Mouse (Mus musculus): ENCODE measurements around the gene 1700013F07Rik. TPM values are rescaled to one million over a fixed set of nuclear protein-coding genes. Genes with fewer than 3 reads are reported as not detected.
A peak's percentile ranks its signal among the peaks of the same experiment; 100 is the strongest.
"Not testable (repeated sequence)": the region's sequence is repeated elsewhere in the genome, so short reads cannot be mapped to it uniquely, and the experiment has no call there.

Gene 1700013F07Rik
- polyA plus RNA-seq, 1 experiment = not detected

DNA sequence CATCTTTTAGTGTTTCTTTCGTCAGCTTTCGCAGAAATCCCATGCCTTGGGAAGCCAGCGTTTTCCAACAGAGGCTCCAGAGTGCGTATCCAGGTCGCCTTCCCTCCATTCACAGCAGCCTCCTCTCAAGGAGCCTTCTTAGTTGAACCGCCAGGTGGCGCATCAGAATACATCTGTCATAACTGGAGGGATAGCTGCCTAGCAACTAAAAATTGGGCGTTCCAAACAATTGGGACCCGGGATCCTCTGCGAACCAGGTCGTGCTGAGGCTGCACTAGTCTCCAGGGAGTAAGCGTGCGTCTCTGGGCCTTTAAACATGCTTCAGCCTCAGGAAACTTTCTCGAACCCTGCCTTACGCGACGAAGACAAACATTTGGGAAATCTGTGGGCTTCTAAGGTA is 3.4 kb downstream of the 1700013F07Rik start:
- no peak overlapping the region for H3K27ac ChIP-seq (ENCODE audit: insufficient read depth, low read depth, low read length)
- H3K4me1 ChIP-seq (ENCODE audit: control insufficient read depth, insufficient read depth, low read length) = no peaks in the 10 kb centered on the region
- peak overlapping the region; percentile 13; the same call in 1 of the 2 replicates for H3K4me3 ChIP-seq (ENCODE audit: insufficient read depth, low read length)
- no peak for TF ChIP-seq POLR2A (IDR thresholded peaks at IDR 0.05; ENCODE audit: borderline replicate concordance, low read depth, low read length)
- TF ChIP-seq CTCF (IDR thresholded peaks at IDR 0.05; ENCODE audit: low read depth, low read length) = peak; percentile 72

- TF ChIP-seq CTCF (IDR thresholded peaks at IDR 0.05; ENCODE audit: low read depth, low read length) = no peak
- no peak for TF ChIP-seq POLR2A (IDR thresholded peaks at IDR 0.05; ENCODE audit: borderline replicate concordance, low read depth, low read length)
- Histone ChIP-seq H3K27ac (ENCODE audit: insufficient read depth, low read depth, low read length) (no peak overlapping the region), H3K4me1 (ENCODE audit: control insufficient read depth, insufficient read depth, low read length) (no peaks in the 10 kb centered on the region), H3K4me3 (ENCODE audit: insufficient read depth, low read length) (no peak overlapping the region)
Measured at GRCm38 (mm10) chr3:108542299-108542698, 8.3 kb downstream of the 1700013F07Rik start.

DNA sequence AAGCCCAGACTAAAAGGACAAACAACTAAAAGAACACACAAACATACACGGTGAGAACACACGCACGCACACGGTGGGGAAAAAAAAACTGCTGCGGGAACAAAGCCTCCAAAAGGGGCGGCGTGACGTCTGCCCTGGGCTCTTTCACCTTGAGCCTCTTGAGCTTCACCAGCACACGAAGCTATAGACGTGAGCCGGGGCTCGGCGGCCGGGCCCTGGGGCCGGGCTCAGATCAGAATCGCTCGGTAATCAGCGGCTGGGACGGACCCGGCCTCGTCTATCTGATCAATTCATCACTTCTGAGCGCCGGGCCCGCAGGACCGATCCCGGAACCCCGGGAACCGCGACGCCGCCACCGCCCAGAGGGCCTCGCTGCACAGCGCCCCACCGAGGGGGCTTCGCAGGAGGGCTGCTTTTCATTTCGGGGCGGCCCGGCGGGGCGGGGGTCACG is 20.2 kb downstream of the 1700013F07Rik start:
- TF ChIP-seq POLR2A (IDR thresholded peaks at IDR 0.05; ENCODE audit: borderline replicate concordance, low read depth, low read length) (no peak), CTCF (IDR thresholded peaks at IDR 0.05; ENCODE audit: low read depth, low read length) (no peak)
- Histone ChIP-seq H3K27ac (ENCODE audit: insufficient read depth, low read depth, low read length) (peak overlapping the region; percentile 51), H3K4me1 (ENCODE audit: control insufficient read depth, insufficient read depth, low read length) (no peaks in the 10 kb centered on the region), H3K4me3 (ENCODE audit: insufficient read depth, low read length) (peak overlapping the region; percentile 74)

GRCm38 (mm10) chr3:108554587-108555312 is 20.8 kb downstream of the 1700013F07Rik start:
- H3K4me3 ChIP-seq (ENCODE audit: insufficient read depth, low read length) = peak overlapping the region; percentile 74
- TF ChIP-seq POLR2A (IDR thresholded peaks at IDR 0.05; ENCODE audit: borderline replicate concordance, low read depth, low read length) = peak; percentile 97
- peak; percentile 46 for TF ChIP-seq CTCF (IDR thresholded peaks at IDR 0.05; ENCODE audit: low read depth, low read length)
- peak overlapping the region; percentile 51 for H3K27ac ChIP-seq (ENCODE audit: insufficient read depth, low read depth, low read length)
- no peaks in the 10 kb centered on the region for H3K4me1 ChIP-seq (ENCODE audit: control insufficient read depth, insufficient read depth, low read length)

DNA sequence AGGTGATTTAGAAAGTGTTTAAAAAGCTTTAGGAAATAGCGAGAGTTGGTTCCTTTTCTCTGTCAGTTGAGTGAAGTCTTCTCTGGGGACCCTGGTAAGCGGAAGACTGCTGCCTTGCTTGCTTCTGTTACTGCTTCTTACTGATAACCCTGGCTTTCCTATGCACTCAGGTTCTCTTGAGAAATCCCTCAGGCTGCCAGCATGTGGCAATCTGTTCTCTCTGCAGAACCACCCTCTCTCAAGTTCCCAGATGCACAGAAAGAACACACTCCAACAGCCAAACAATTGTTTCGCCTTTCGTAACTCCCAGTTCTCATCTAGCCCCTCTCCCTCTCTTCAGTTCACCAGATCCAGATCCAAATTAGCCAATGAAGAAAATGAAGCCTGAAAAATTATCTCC is 23.9 kb downstream of the 1700013F07Rik start:
- no peak for TF ChIP-seq POLR2A (IDR thresholded peaks at IDR 0.05; ENCODE audit: borderline replicate concordance, low read depth, low read length)
- TF ChIP-seq CTCF (IDR thresholded peaks at IDR 0.05; ENCODE audit: low read depth, low read length) = no peak
- H3K27ac ChIP-seq (ENCODE audit: insufficient read depth, low read depth, low read length) = no peak overlapping the region
- peaks cover 3% of the 10 kb centered on the region for H3K4me1 ChIP-seq (ENCODE audit: control insufficient read depth, insufficient read depth, low read length)
- H3K4me3 ChIP-seq (ENCODE audit: insufficient read depth, low read length) = no peak overlapping the region

DNA sequence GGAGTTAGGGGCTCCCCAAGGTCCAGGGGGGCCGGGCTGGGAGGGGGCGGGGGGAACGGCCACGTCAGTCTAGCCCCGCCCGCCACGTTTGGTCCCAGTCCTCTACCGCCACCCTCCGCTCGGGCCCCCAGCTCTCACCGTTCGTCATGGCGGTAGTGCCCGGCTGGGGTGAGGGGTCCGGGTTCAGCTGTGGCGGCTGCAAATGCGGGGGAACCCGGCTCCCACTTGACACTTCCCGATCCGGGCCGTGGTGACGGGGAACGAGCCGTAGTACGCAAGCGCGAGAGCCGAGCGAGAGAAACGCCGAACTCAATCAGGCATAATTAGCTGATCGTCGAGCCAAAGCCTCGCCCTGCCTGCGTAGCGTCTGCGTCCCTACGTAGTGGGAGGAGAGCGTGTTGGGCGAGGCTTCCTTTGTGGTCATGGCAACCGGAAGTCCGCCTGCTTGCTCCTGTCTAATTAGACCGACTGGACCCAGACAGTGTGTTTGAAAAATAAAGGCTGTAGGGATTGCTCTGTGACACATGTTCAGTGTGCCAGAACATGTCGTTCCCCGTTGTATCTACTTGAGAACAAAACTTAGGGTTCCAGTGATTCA is 28.3 kb downstream of the 1700013F07Rik start, which contains the start of gene Tmem167b:
Gene Tmem167b (minus strand): TSS at position 334 of the 598 bp plus-strand sequence.
- H3K4me3 ChIP-seq (ENCODE audit: insufficient read depth, low read length) = peak within 1 kb of the TSS; percentile 77
- TF ChIP-seq CTCF (IDR thresholded peaks at IDR 0.05; ENCODE audit: low read depth, low read length) (no peak), POLR2A (IDR thresholded peaks at IDR 0.05; ENCODE audit: borderline replicate concordance, low read depth, low read length) (no peak)

DNA sequence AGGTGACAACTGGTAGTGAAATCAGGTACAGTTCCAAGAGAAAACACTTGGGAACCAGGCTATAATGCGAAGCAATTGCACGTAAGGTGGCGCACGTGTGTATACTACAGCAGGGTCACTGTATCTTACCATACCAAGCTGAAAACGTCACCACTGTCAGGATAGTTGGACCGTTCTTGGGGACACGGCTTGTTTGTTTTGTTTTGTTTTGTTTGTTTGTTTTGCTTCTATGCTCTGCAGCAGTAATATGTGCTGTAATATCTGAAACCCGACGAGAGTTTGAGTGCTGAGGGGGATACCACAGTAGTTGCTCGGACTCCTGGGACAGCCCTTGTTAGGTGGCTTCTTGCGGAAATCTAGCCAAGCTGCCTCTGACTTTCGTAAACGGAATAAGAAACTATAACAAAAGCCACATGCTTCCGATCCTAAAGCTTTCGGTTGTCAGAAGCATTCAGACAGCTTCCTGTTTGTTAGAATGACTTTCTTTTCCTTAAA is 28.9 kb downstream of the 1700013F07Rik start:
- Histone ChIP-seq H3K4me1 (ENCODE audit: control insufficient read depth, insufficient read depth, low read length) (peaks cover 5% of the 10 kb centered on the region), H3K27ac (ENCODE audit: insufficient read depth, low read depth, low read length) (peak overlapping the region; percentile 86)
- TF ChIP-seq POLR2A (IDR thresholded peaks at IDR 0.05; ENCODE audit: borderline replicate concordance, low read depth, low read length) = no peak
- TF ChIP-seq CTCF (IDR thresholded peaks at IDR 0.05; ENCODE audit: low read depth, low read length) = no peak

More for the DNA sequence above, 28.3 kb downstream of the 1700013F07Rik start, which contains the start of gene Tmem167b:
- Histone ChIP-seq H3K27ac (ENCODE audit: insufficient read depth, low read depth, low read length) (peak within 1 kb of the TSS; percentile 86), H3K4me1 (ENCODE audit: control insufficient read depth, insufficient read depth, low read length) (peaks cover 5% of the 10 kb centered on the region)

DNA sequence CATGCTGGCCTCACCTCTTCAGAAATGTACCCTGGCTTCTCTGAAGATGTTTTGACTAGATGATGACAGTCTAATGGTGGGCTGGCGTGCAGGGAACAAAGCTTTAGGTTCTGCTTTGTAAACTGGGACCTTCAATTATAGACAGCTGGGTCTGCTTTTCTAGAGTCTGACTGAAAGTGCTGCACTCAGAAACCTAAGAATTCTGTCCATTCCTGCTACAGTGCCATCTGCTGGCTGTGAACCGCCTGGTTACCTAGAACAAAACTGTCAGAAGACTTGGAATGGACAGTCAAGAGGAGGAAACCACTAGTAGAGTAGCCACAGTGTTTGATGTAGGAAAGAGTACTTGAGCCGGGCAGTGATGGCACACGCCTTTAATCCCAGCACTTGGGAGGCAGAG is 29.4 kb downstream of the 1700013F07Rik start:
- H3K27ac ChIP-seq (ENCODE audit: insufficient read depth, low read depth, low read length) = peak overlapping the region; percentile 86
- H3K4me1 ChIP-seq (ENCODE audit: control insufficient read depth, insufficient read depth, low read length) = peaks cover 5% of the 10 kb centered on the region
- TF ChIP-seq CTCF (IDR thresholded peaks at IDR 0.05; ENCODE audit: low read depth, low read length) (no peak), POLR2A (IDR thresholded peaks at IDR 0.05; ENCODE audit: borderline replicate concordance, low read depth, low read length) (no peak)
- H3K4me3 ChIP-seq (ENCODE audit: insufficient read depth, low read length) = peak overlapping the region; percentile 61

More for the DNA sequence above, 28.9 kb downstream of the 1700013F07Rik start:
- peak overlapping the region; percentile 61 for H3K4me3 ChIP-seq (ENCODE audit: insufficient read depth, low read length)

- Histone ChIP-seq H3K4me1 (ENCODE audit: control insufficient read depth, insufficient read depth, low read length) (peaks cover 8% of the 10 kb centered on the region), H3K27ac (ENCODE audit: insufficient read depth, low read depth, low read length) (no peak overlapping the region), H3K4me3 (ENCODE audit: insufficient read depth, low read length) (no peak overlapping the region)
- TF ChIP-seq POLR2A (IDR thresholded peaks at IDR 0.05; ENCODE audit: borderline replicate concordance, low read depth, low read length) (no peak), CTCF (IDR thresholded peaks at IDR 0.05; ENCODE audit: low read depth, low read length) (no peak)
Measured at GRCm38 (mm10) chr3:108567990-108568877, 34.3 kb downstream of the 1700013F07Rik start.

DNA sequence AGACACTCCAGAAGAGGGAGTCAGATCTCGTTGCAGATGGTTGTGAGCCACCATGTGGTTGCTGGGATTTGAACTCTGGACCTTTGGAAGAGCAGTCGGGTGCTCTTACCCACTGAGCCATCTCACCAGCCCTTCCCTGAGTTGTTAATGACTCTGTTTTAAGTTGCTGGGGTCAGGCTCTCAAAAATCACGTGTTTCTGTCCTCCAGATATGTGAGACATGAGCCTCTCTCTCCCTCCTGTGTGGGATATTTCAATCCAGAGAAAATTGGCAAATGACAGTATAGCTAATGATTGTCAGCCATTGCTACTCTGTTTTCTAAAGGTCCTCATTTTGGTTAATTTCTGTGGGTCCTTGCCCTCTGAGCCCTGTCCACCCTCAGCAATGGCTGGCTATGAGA is 35.7 kb downstream of the 1700013F07Rik start:
- H3K27ac ChIP-seq (ENCODE audit: insufficient read depth, low read depth, low read length); H3K4me3 ChIP-seq (ENCODE audit: insufficient read depth, low read length): not testable (repeated sequence)
- peaks cover 16% of the 10 kb centered on the region for H3K4me1 ChIP-seq (ENCODE audit: control insufficient read depth, insufficient read depth, low read length)
